Mouse (Mus musculus) frontal cortex, adult (tissue): ENCODE results near the gene Zfp217.

Source experiments
- ATAC-seq: cut with Nextera tagmentation; 2 replicates; pipeline ENCODE4 v1.9.2; 2017; ENCODE audit warnings: mild to moderate bottlenecking, moderate library complexity, mixed read lengths; ENCODE audit not compliant: low TSS enrichment

The Zfp217 gene

GRCm38 (mm10) chr2:170101132-170101531, 46.8 kb downstream of the Zfp217 start:
- peak; percentile 85 for ATAC-seq

- ATAC-seq: no peak
Observed at GRCm38 (mm10) chr2:170094871-170095270, 53.0 kb downstream of the Zfp217 start.

GRCm38 (mm10) chr2:170094220-170094619, 53.7 kb downstream of the Zfp217 start:
- ATAC-seq: no peak

- ATAC-seq: no peak
Observed at GRCm38 (mm10) chr2:170091563-170092443, 56.1 kb downstream of the Zfp217 start.

- no peak for ATAC-seq
Observed at GRCm38 (mm10) chr2:170078442-170079017, 69.4 kb downstream of the Zfp217 start.

- ATAC-seq: no peak
Observed at GRCm38 (mm10) chr2:170078041-170078440, 69.9 kb downstream of the Zfp217 start.

GRCm38 (mm10) chr2:170076941-170077490, 70.9 kb downstream of the Zfp217 start:
- ATAC-seq: no peak

- ATAC-seq: no peak
Observed at GRCm38 (mm10) chr2:170070641-170071241, 77.2 kb downstream of the Zfp217 start.

GRCm38 (mm10) chr2:170069976-170070375, 77.9 kb downstream of the Zfp217 start:
- no peak for ATAC-seq

GRCm38 (mm10) chr2:170062378-170062777, 85.5 kb downstream of the Zfp217 start:
- no peak for ATAC-seq

- no peak for ATAC-seq
Observed at GRCm38 (mm10) chr2:170060066-170060465, 87.8 kb downstream of the Zfp217 start.

- ATAC-seq: no peak
Observed at GRCm38 (mm10) chr2:170058774-170059173, 89.1 kb downstream of the Zfp217 start.
